Mouse (Mus musculus) mouse trophoblast stem cell (cell line): ENCODE measurements around the gene Spag16.

Experiments used
- in situ Hi-C, 2 experiments: fragments of 300-500 bp; cut with MseI, MboI; formaldehyde crosslinking; loops; 2 replicates in 1 of 2; 3 replicates in 1 of 2; pipeline ENCODE4 v1.15.1; 2025

The Spag16 gene

DNA sequence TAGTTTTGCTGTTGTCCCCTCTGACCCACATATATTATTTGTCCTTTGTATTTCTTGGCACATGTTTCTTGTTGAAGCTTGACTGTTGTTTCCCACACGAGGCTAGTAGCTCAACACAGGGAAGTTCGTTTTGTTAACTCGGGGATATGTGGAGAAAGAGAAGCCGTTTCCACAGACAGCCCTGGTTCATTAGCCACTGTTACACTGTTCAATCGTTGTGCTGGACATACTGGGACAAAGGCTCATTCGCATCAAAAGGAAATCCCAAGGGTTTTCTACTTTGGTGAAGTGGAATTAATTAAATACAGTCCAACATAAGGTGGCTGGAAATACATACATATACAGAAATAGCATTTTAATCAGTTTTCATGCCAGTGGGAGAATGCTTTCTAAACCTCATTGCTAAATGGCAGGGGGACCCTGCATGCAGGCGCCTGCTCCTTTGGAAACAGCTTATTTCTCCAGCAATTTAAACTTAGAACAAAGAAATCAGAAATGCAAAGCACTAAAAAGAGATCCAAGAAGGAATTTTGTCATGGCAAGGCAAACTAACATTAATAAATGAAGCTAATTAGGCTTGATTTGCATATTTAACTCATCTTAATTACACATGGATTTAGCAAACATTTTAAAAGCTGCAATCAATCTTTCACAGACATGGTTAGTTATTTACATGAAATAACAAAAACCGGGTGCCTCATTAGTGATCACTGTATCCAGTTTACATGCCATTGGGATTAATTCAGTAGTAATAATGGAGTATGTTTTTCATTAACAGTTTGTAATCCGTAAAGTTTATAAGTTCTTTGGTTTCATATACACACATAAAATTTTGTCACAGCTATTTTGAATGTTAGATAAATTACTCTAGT lies 615.7 kb downstream of the Spag16 start:
- in situ Hi-C loops: no loop called here

DNA sequence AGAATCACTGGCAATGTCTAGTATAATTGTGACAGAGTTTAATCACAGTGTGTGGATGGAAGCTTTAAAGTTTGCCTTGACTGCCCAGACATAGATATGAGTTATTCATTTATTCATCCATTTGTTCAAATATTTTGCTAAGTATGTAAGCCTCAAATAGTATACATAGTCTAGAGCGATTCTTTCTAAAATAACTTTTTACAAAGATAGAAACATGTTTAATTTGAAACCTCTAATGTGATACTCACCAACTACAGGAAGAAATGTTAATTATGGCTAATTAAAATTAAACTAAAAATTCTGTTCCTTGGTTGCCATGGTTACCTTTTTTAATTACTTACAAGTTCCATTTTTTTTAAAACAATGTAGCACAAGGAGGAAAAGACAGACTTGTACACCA lies 653.1 kb downstream of the Spag16 start:
- in situ Hi-C loops: no loop called here

DNA sequence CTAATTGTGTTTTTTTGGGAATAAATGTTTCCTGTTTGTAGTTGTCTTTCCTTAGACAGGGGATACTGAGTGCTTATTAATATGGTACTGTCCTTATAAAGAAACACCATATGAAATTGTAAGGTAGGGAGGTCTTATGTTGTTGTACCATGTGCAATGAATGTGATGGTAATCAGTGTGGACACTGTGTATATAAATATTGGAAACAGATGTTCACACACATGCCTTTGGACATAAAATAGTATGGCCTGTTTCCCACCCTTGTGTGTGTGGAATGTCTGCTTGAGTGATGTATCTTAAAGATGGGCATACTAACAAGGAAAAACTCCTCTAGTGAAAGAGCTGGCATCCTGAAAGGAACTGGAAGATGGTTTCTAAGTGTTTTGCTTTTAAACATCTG lies 692.1 kb downstream of the Spag16 start:
- in situ Hi-C loops: no loop called here

DNA sequence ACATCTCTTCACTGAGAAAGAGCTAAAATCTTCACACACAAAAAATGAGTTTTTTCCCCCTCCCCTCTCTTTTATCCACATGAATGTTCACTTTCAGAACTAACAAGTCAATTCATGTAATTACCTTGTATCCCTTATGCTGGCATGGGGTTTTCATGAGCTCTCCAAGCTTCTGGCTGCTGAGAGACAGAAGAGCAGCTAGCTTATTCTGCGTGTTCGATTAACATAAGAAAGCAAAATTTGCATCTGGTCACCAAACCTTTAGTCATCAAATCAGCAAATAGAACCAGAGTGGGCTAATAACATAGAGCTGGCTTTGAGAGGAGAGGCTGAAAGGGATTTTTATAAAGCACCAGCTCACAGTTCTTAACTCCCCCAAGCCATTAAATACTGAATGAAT lies 700.4 kb downstream of the Spag16 start:
- in situ Hi-C loops: no loop called here

DNA sequence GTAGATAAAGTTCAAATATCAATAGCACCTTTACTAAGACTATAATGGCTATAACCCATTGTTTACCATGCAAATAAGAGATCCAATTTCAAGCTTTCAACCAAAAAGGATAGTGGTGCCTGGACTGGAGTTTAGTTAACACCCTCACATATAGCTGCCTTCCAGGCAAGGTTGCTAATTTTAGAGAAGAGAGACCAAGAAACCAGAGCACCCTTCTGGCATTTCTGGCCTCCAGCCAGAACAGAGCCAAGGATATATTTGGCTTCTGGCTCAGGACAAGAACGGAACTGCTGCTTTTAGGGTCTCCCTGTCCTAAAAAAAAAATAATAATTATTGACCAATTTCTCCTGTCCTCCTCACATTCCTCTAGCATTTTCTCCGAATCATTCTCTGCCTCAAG lies 703.0 kb downstream of the Spag16 start:
- in situ Hi-C loops: no loop called here

DNA sequence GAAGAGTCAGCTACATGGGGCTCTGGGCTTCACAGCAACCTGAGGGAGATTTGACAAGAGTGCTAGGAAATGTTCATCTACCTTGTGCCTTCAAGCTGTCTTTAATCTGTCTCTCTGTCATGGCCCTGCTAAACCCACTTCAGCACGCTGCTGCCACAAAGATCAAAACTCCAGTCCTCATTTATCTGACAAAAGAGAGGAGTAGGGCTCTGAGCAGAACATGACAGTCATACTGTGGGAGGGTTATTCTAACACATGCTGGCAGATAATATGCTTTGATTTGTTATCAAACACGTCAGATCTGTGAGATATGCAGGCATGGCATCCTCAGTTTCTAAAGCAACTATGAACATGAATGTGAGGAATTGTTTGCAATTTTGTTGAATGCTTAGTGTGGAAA lies 725.1 kb downstream of the Spag16 start:
- in situ Hi-C loops: no loop called here

DNA sequence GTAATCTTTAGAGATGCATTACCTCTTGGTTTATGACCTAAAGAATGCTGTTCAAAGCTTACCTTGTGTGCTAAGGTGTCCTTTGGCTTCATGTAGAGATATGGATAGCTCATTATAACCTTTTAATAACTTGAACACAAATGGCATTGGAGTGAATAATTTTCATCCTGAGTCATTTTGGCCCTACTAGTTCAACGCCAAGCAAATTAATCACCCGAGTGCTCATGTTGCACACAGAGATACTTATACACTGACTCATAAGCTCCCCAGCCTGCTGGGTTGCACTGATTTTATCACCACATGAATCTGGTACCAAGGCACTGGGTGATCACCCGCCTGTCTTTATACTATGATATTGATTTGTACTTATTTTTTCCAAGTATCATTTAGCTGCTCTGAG lies 795.0 kb downstream of the Spag16 start:
- in situ Hi-C loops: no loop called here

DNA sequence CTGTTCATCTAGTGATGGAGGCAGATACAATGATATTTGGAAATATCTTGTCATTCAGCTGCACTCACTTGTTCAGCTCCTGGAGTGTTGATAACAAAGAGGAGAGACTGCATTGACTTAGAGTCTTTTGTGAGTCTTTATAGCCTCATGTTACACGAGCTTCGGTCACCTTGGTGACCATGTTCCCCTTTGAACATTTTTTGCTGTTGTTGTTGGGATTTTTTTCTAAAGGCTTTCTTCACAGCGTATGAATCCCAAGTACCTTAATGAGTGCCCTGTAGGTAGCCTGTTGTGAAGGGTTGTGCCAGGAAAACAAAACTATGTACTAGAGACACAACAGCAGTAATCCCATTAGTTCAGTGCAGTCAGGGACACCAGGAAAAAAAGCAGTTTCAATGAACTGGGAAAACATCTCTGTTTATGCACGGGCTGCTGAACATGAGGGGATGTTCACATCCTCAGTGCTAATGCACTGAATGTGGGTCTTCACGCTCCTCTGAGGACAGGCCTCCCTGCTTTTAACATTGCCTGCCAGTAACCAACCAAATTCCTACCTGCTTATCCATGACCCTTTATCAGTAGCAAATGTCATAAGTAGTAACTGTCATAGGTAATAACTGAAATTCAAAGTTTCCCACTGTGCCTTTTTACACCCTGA lies 798.2 kb downstream of the Spag16 start:
- in situ Hi-C loops: no loop called here

DNA sequence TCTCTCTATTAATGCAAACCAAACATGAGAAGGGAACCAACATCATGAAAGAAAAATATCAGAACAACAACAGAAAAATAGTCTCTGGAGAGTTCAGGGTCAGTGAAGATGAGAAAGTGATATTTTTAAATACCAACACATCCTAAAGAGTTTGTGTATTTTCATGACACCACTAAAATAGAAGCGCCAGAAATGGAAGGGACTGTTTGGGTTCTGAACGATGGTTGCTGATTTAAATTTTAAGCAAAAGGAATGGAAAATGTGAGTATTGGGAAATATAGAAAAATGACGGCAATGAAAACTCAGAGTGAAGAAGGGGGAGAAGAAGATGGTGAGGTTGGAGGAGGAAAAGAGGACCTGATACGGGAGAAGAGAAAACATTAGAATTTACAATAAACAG lies 825.9 kb downstream of the Spag16 start:
- in situ Hi-C loops: no loop called here

DNA sequence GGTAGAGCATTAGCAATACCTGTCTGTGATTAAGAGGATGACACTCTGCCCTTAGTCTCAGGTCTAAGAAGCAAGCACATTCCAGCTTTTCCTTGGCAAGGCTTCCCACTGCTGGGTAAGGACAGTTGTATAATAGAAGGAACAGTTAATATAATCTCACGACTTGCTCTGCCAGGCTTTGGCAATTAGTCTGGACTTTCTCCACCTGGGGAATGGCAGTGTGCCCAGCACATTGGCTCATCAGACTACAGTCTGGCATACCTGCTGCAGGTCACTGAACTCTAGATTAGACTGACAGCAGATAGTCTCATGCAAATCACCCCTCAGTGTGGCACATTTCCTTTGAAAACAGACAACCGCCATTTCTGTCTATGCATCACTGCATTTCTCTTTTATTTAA lies 865.8 kb downstream of the Spag16 start:
- in situ Hi-C loops: no loop called here

DNA sequence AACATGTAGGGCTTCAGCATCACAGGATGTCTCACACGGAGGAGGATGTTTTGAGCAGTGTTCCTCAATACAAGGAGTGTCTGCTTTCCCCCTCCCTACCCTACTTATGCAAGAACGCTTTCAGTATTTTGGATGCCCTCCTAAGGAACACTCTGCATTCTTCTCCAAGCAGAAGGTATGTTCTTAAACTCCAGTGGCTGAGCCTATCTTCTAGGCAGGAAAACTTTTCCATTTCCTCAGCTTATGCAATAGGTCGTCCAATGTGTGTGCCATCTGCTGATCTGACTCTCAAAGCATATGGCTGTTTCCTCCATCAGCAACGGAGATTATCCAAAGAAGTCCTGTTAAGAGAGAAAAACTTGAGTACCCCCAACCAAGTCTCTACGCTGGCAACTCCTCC lies 873.5 kb downstream of the Spag16 start:
- in situ Hi-C loops: no loop called here

DNA sequence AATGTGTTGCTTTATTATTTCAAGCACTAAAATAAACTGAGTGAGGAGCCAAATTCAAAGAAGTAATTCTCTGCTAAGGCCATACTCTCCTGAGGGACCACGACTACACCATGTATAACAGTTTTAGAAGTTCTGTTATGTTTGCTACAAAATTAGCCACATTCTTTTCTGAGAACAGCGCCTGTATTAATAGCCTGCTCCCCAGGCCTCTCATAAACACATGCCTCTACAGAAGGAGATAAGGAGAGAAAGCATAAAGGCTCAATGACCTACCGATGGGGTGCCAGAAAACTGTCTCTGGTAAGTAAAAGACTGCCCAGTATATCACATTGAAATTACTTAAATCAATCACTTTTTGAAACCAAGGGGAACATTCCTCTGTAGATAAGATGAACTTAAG lies 877.2 kb downstream of the Spag16 start:
- in situ Hi-C loops: no loop called here

DNA sequence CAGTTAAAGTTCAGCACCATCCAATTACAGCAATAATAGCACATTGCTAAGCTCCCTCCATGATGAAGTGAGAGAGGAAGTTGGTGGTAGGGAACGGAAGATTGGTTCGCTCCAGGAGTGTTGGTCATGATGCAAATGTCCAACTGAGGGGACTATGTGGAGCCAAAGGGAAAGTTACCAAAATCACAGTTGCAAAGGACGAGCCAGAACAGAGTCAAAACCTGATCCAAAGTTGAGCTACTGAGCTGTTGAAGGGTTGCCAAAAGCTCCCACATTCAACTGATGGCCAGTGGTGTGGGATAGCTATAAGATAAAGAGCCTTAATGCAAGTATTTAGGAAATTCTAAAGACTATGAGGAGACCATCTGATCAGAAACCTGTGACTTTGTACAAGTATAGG lies 879.1 kb downstream of the Spag16 start:
- in situ Hi-C loops: no loop called here

DNA sequence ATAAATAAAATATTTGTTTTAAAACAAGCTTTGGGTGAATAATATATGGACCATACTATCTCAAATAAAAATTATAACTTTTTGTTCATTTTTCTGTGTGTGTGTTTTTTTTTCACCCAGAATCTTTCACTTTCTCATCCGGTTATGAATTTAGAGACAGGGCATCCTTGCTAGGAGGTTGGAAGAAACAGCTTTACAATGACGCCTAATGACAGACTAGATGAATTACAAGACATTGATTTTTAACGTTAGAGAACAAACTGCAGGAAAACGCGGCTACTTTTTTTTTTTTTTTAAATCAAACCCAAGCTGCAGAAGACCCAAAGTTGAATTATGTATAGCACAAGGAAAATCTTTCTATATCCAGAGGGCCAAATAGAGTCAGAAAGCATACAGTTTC lies 898.3 kb downstream of the Spag16 start:
- in situ Hi-C loops: no loop called here

DNA sequence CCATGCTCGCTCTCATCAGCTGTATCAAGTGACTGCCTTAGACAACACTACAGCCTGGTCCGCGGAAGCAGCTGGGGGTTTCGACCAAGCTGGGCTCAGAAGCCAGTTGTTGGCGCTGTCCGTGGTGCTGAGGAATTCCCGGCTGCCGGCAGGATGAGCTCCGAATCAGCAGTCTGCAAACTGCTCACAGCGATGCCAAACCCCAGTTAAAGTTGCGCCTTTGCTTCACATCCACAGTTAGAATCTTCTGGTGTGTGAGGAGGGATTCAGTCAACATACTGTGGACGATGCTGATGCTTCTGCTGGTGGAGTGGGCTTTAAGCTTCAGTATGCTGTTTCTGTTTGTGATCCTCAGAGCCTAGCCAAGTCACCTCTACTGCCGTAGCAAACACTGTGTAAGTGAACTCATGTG lies 898.9 kb downstream of the Spag16 start, which contains the start of gene Vwc2l:
Gene Vwc2l, plus strand, starts transcription at position 61 of the 412 bp plus-strand sequence.
- in situ Hi-C loops: no loop called here
